Mouse (Mus musculus) liver, embryonic 13.5 days (tissue): Measurements from ENCODE around the gene Eprs. TPM values are rescaled to one million over a fixed set of nuclear protein-coding genes. Genes with fewer than 3 reads are reported as not detected.
"Not testable (repeated sequence)": the region's sequence is repeated elsewhere in the genome, so short reads cannot be mapped to it uniquely, and the experiment has no call there.

Experiments
- ATAC-seq: fragments of 200-750 bp; cut with Nextera tagmentation; 2 replicates; pipeline ENCODE4 v1.8.0; 2017; ENCODE audit warnings: low read depth, mild to moderate bottlenecking, moderate number of reproducible peaks, moderate library complexity
- DNase-seq: peaks from one replicate; pipeline ENCODE4 v3.0.0; 2022
- H3K27ac ChIP-seq: fragments of 300-500 bp; sonication (generic); 2 replicates; pipeline ENCODE4 v1.5.1; 2015; ENCODE audit warnings: moderate library complexity, mild to moderate bottlenecking, inconsistent platforms
- H3K27me3 ChIP-seq: fragments of 300-500 bp; sonication (generic); 2 replicates; pipeline ENCODE4 v1.6.1; 2015; ENCODE audit warnings: mild to moderate bottlenecking, inconsistent platforms
- H3K36me3 ChIP-seq: fragments of 300-500 bp; sonication (generic); 2 replicates; pipeline ENCODE4 v1.6.1; 2015; ENCODE audit warnings: mild to moderate bottlenecking, inconsistent platforms
- H3K4me1 ChIP-seq: fragments of 300-500 bp; sonication (generic); replicated peaks from 2 replicates; pipeline ENCODE4 v1.6.1; 2015; ENCODE audit warnings: inconsistent platforms
- H3K4me2 ChIP-seq: fragments of 300-500 bp; sonication (generic); 2 replicates; pipeline ENCODE4 v1.6.1; 2015; ENCODE audit warnings: inconsistent platforms, mild to moderate bottlenecking, moderate library complexity
- H3K4me3 ChIP-seq: fragments of 300-500 bp; sonication (generic); replicated peaks from 2 replicates; pipeline ENCODE4 v1.5.1; 2015; ENCODE audit warnings: mild to moderate bottlenecking, inconsistent platforms
- H3K9ac ChIP-seq: fragments of 300-500 bp; sonication (generic); 2 replicates; pipeline ENCODE4 v1.6.1; 2015; ENCODE audit warnings: mild to moderate bottlenecking, inconsistent platforms
- H3K9me3 ChIP-seq: fragments of 300-500 bp; sonication (generic); replicated peaks from 2 replicates; pipeline ENCODE4 v1.6.1; 2016; ENCODE audit warnings: inconsistent platforms
- WGBS: fragments of 180-500 bp; shearing (Covaris S2); methylation state at CpG from one replicate; pipeline ENCODE4 v1.1.7; 2015; ENCODE audit not compliant: insufficient replicate concordance; 5-methylcytosine and 5-hydroxymethylcytosine counted together
- polyA plus RNA-seq: library from polyadenylated mRNA; unstranded; fragments of >200 nt; fragmentation: Nextera tagmentation; extraction: Ambion mirVana; gene quantifications from 2 replicates; pipeline ENCODE4 v1.2.1, GENCODE M21; 2015

Eprs gene
- polyA plus RNA-seq = 113 and 130 TPM in 2 replicates

- ATAC-seq (peak; percentile 96), DNase-seq (peak; percentile 98)
- H3K4me2 ChIP-seq = peak within 1 kb of the TSS; percentile 84
- peak within 1 kb of the TSS; percentile 75 for H3K4me3 ChIP-seq
- peaks cover 13% of the 10 kb centered on the region for H3K36me3 ChIP-seq
- peak within 1 kb of the TSS; percentile 91 for H3K27ac ChIP-seq
- under 1% methylated on average over 92 of the region's 92 CpGs for WGBS
- peak within 1 kb of the TSS; percentile 88 for H3K9ac ChIP-seq
- H3K9me3 ChIP-seq = no peaks in the 10 kb centered on the region
- peaks cover 39% of the 10 kb centered on the region for H3K4me1 ChIP-seq
- H3K27me3 ChIP-seq = no peaks in the 10 kb centered on the region
These were observed at the start of gene Eprs for GRCm38 (mm10) chr1:185362677-185363520. Gene Eprs (plus strand): TSS chr1:185363044.

- Histone ChIP-seq H3K4me1 (no peaks in the 10 kb centered on the region), H3K4me2 (no peak overlapping the region), H3K27me3 (no peaks in the 10 kb centered on the region), H3K27ac (no peak overlapping the region), H3K9me3 (no peaks in the 10 kb centered on the region), H3K36me3 (peaks cover 68% of the 10 kb centered on the region), H3K9ac (no peak overlapping the region), H3K4me3 (no peak overlapping the region)
- ATAC-seq = no peak
- no peak for DNase-seq
- WGBS = 87% methylated on average over 4 of the region's 4 CpGs
These were observed 48.3 kb upstream of the Eprs start for GRCm38 (mm10) chr1:185314546-185314945.

- DNase-seq = no peak
These were observed 46.8 kb upstream of the Eprs start for GRCm38 (mm10) chr1:185315846-185316568.

GRCm38 (mm10) chr1:185327754-185328345 is 35.0 kb upstream of the Eprs start:
- Histone ChIP-seq H3K9ac (peak overlapping the region; percentile 92), H3K4me3 (peak overlapping the region; percentile 86), H3K4me1 (peaks cover 35% of the 10 kb centered on the region), H3K36me3 (peaks cover 41% of the 10 kb centered on the region), H3K27ac (peak overlapping the region; percentile 92), H3K4me2 (peak overlapping the region; percentile 83)
- 43% methylated on average over 3 of the region's 3 CpGs for WGBS
- not testable (repeated sequence) for H3K27me3 ChIP-seq, DNase-seq, ATAC-seq, H3K9me3 ChIP-seq

More at GRCm38 (mm10) chr1:185315846-185316568, 46.8 kb upstream of the Eprs start:
- H3K27ac ChIP-seq = no peak overlapping the region
- no peak overlapping the region for H3K4me3 ChIP-seq
- no peak overlapping the region for H3K9ac ChIP-seq
- no peaks in the 10 kb centered on the region for H3K27me3 ChIP-seq
- H3K36me3 ChIP-seq = peaks cover 80% of the 10 kb centered on the region
- no peak for ATAC-seq
- no peak overlapping the region for H3K4me2 ChIP-seq
- no peaks in the 10 kb centered on the region for H3K4me1 ChIP-seq
- WGBS = 81% methylated on average over 16 of the region's 16 CpGs
- no peaks in the 10 kb centered on the region for H3K9me3 ChIP-seq

GRCm38 (mm10) chr1:185328721-185329610 is 33.9 kb upstream of the Eprs start, which contains the start of gene Iars2:
Gene Iars2 (minus strand): TSS chr1:185329396.
- peak within 1 kb of the TSS; percentile 86 for H3K4me3 ChIP-seq
- DNase-seq (peak; percentile 88), ATAC-seq (peak; percentile 88)
- H3K4me1 ChIP-seq = peaks cover 45% of the 10 kb centered on the region
- H3K4me2 ChIP-seq = peak within 1 kb of the TSS; percentile 83
- H3K27me3 ChIP-seq = no peaks in the 10 kb centered on the region
- H3K36me3 ChIP-seq = peaks cover 30% of the 10 kb centered on the region
- H3K9me3 ChIP-seq = no peaks in the 10 kb centered on the region
- WGBS = under 1% methylated on average over 74 of the region's 76 CpGs
- peak within 1 kb of the TSS; percentile 92 for H3K9ac ChIP-seq
- peak within 1 kb of the TSS; percentile 92 for H3K27ac ChIP-seq

GRCm38 (mm10) chr1:185329851-185330250 is 33.0 kb upstream of the Eprs start:
- H3K9me3 ChIP-seq = no peaks in the 10 kb centered on the region
- H3K36me3 ChIP-seq = peaks cover 22% of the 10 kb centered on the region
- peak overlapping the region; percentile 92; the same call in 1 of the 2 replicates for H3K9ac ChIP-seq
- no peak for DNase-seq
- WGBS = 83% methylated on average over 8 of the region's 8 CpGs
- peaks cover 45% of the 10 kb centered on the region for H3K4me1 ChIP-seq
- H3K27me3 ChIP-seq = no peaks in the 10 kb centered on the region
- ATAC-seq = no peak
- H3K4me3 ChIP-seq = peak overlapping the region; percentile 86
- peak overlapping the region; percentile 83 for H3K4me2 ChIP-seq
- peak overlapping the region; percentile 92 for H3K27ac ChIP-seq

- Histone ChIP-seq H3K9me3 (no peaks in the 10 kb centered on the region), H3K4me1 (peaks cover 45% of the 10 kb centered on the region), H3K27ac (no peak overlapping the region), H3K4me2 (peak overlapping the region; percentile 83), H3K4me3 (no peak overlapping the region), H3K36me3 (peaks cover 9% of the 10 kb centered on the region), H3K9ac (peak overlapping the region; percentile 74; the same call in 1 of the 2 replicates), H3K27me3 (no peaks in the 10 kb centered on the region)
- no peak for ATAC-seq
- DNase-seq = no peak
- WGBS = 46% methylated on average over 5 of the region's 5 CpGs
These were observed 31.5 kb upstream of the Eprs start for GRCm38 (mm10) chr1:185331364-185331763.

GRCm38 (mm10) chr1:185331983-185332430 is 30.8 kb upstream of the Eprs start, which contains the start of gene Bpnt1:
Gene Bpnt1 (plus strand): TSS chr1:185332149.
- peak; percentile 68 for ATAC-seq
- peak; percentile 75 for DNase-seq
- Histone ChIP-seq H3K4me2 (peak within 1 kb of the TSS; percentile 83), H3K9ac (peak within 1 kb of the TSS; percentile 74), H3K4me1 (peaks cover 45% of the 10 kb centered on the region), H3K4me3 (peak within 1 kb of the TSS; percentile 67), H3K27me3 (no peaks in the 10 kb centered on the region), H3K27ac (peak within 1 kb of the TSS; percentile 84), H3K36me3 (peaks cover 3% of the 10 kb centered on the region), H3K9me3 (no peaks in the 10 kb centered on the region)
- under 1% methylated on average over 32 of the region's 32 CpGs for WGBS

- Histone ChIP-seq H3K9ac (no peak overlapping the region), H3K4me1 (peaks cover 32% of the 10 kb centered on the region), H3K4me2 (no peak overlapping the region), H3K36me3 (no peaks in the 10 kb centered on the region), H3K27me3 (no peaks in the 10 kb centered on the region), H3K4me3 (no peak overlapping the region), H3K9me3 (no peaks in the 10 kb centered on the region), H3K27ac (no peak overlapping the region)
- DNase-seq = no peak
- ATAC-seq = no peak
- WGBS = 68% methylated on average over 5 of the region's 5 CpGs
These were observed 29.2 kb upstream of the Eprs start for GRCm38 (mm10) chr1:185333651-185334050.

- no peak for ATAC-seq
- H3K9me3 ChIP-seq = no peaks in the 10 kb centered on the region
- DNase-seq = no peak
- H3K27me3 ChIP-seq = no peaks in the 10 kb centered on the region
- H3K9ac ChIP-seq = no peak overlapping the region
- no peak overlapping the region for H3K4me3 ChIP-seq
- H3K27ac ChIP-seq = no peak overlapping the region
- 75% methylated on average over 4 of the region's 4 CpGs for WGBS
- H3K4me2 ChIP-seq = no peak overlapping the region
- peaks cover 32% of the 10 kb centered on the region for H3K4me1 ChIP-seq
- no peaks in the 10 kb centered on the region for H3K36me3 ChIP-seq
These were observed 28.7 kb upstream of the Eprs start for GRCm38 (mm10) chr1:185334136-185334535.
